Mouse (Mus musculus) liver, postnatal 0 days (tissue): ENCODE data around the gene Kcnb1. TPM values are rescaled to one million over a fixed set of nuclear protein-coding genes. Genes with fewer than 3 reads are reported as not detected.

Experiments used
- ATAC-seq: fragments of 200-750 bp; cut with Nextera tagmentation; 2 replicates; pipeline ENCODE4 v1.8.0; 2017; ENCODE audit warnings: mild to moderate bottlenecking, moderate library complexity
- DNase-seq: peaks from one replicate; pipeline ENCODE4 v3.0.0-alpha.2; 2016
- H3K27ac ChIP-seq: fragments of 300-500 bp; sonication (generic); 2 replicates; pipeline ENCODE4 v1.5.1; 2014; ENCODE audit warnings: antibody characterized with exemption, moderate library complexity, mild to moderate bottlenecking, low read depth
- H3K27me3 ChIP-seq: fragments of 300-500 bp; sonication (generic); 2 replicates; pipeline ENCODE4 v1.6.1; 2014; ENCODE audit warnings: low read length, control low read depth, mixed read lengths; ENCODE audit not compliant: insufficient read depth
- H3K36me3 ChIP-seq: fragments of 300-500 bp; sonication (generic); replicated peaks from 2 replicates; pipeline ENCODE4 v1.6.1; 2014; ENCODE audit warnings: mild to moderate bottlenecking, control low read depth, low read length, moderate library complexity, mixed read lengths; ENCODE audit not compliant: insufficient read depth
- H3K4me1 ChIP-seq: fragments of 300-500 bp; sonication (generic); 2 replicates; pipeline ENCODE4 v1.6.1; 2014; ENCODE audit warnings: antibody characterized with exemption, mild to moderate bottlenecking, control low read depth; ENCODE audit not compliant: insufficient read depth
- H3K4me2 ChIP-seq: fragments of 300-500 bp; sonication (generic); 2 replicates; pipeline ENCODE4 v1.6.1; 2014; ENCODE audit warnings: low read depth, mild to moderate bottlenecking, low read length, moderate library complexity, mixed read lengths
- H3K4me3 ChIP-seq: fragments of 300-500 bp; sonication (generic); 2 replicates; pipeline ENCODE4 v1.5.1; 2014; ENCODE audit warnings: low read depth, low read length
- H3K9ac ChIP-seq: fragments of 300-500 bp; sonication (generic); replicated peaks from 2 replicates; pipeline ENCODE4 v1.6.1; 2014; ENCODE audit warnings: mild to moderate bottlenecking, moderate library complexity
- H3K9me3 ChIP-seq: fragments of 300-500 bp; sonication (generic); 2 replicates; pipeline ENCODE4 v1.6.1; 2016; ENCODE audit warnings: mild to moderate bottlenecking, control low read depth, low read length, mixed read lengths
- CTCF ChIP-seq: sonication (generic); IDR thresholded peaks from 2 replicates; pipeline ENCODE4 v1.5.1; 2016; ENCODE audit warnings: antibody characterized with exemption, low read depth
- EP300 ChIP-seq: IDR thresholded peaks from 2 replicates; pipeline ENCODE4 v1.6.1; 2016; ENCODE audit warnings: antibody characterized with exemption, low read depth, mild to moderate bottlenecking
- WGBS: fragments of 180-500 bp; shearing (Covaris S2); extraction: QIAGEN DNeasy Blood & Tissue Kit; methylation state at CpG from one replicate; pipeline ENCODE4 v1.1.7; 2014; ENCODE audit not compliant: insufficient replicate concordance; 5-methylcytosine and 5-hydroxymethylcytosine counted together
- polyA plus RNA-seq: library from polyadenylated mRNA; unstranded; fragments of >200 nt; fragmentation: Nextera tagmentation; extraction: Ambion mirVana; gene quantifications from 2 replicates; pipeline ENCODE4 v1.2.1, GENCODE M21; 2015

Gene Kcnb1
- polyA plus RNA-seq, 1 experiment from 2014 or later = 0.11 TPM

GRCm38 (mm10) chr2:167128699-167129607, 61.0 kb downstream of the Kcnb1 start:
- TF ChIP-seq EP300 (no peak), CTCF (no peak)
- Histone ChIP-seq H3K4me2 (peak overlapping the region; percentile 52), H3K36me3 (no peaks in the 10 kb centered on the region), H3K27ac (peak overlapping the region; percentile 9; the same call in 1 of the 2 replicates), H3K4me3 (peak overlapping the region; percentile 21), H3K4me1 (peaks cover 11% of the 10 kb centered on the region), H3K27me3 (no peaks in the 10 kb centered on the region), H3K9ac (no peak overlapping the region), H3K9me3 (no peaks in the 10 kb centered on the region)
- DNase-seq = peak; percentile 52
- WGBS = 20% methylated on average over 20 of the region's 20 CpGs
- no peak; the same call in 1 of the 2 replicates for ATAC-seq

DNA sequence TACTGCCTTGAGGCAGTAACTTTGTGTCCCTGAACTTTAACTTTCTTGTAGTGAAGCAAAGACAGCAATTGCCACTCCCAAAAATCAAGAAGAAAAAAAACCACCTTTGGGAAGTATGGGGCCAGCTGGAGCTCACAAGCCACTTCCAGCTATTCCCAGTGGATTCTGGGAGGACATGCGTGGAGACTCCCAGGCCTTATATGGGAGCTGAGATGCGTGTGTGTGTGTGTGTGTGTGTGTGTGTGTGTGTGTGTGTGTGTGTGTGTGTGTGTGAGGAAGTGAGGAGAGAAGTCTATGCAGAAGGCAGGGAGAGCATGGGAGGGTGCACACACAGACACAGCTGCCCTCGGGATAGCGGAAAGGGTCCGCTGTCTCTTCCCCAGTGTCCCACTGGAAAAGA, 62.6 kb downstream of the Kcnb1 start:
- no peak for ATAC-seq

DNA sequence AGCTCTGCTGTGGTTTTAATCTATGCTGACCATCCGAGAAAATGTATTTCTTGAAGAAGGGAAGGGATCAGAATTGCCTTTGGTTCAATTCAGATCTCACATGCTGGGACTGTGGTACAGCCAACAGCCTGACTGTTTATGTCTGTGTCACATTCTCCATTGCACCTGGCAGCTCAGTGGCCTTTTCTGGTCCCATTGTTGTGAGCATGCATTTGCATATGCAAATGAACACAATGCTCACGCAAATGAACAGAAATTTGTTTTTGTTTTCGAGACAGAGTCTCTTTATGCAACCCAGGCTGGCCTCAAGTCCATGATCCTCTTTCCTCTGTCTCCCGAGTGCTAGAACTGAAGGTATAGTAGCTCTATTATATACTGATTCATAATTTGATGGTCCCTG, 64.2 kb downstream of the Kcnb1 start:
- no peaks in the 10 kb centered on the region for H3K36me3 ChIP-seq
- H3K27ac ChIP-seq = no peak overlapping the region
- no peaks in the 10 kb centered on the region for H3K27me3 ChIP-seq
- peaks cover 11% of the 10 kb centered on the region for H3K4me1 ChIP-seq
- H3K9me3 ChIP-seq = no peaks in the 10 kb centered on the region
- ATAC-seq = no peak
- no peak overlapping the region for H3K4me3 ChIP-seq
- 58% methylated on average over 4 of the region's 4 CpGs for WGBS
- TF ChIP-seq EP300 = no peak
- no peak for TF ChIP-seq CTCF
- H3K4me2 ChIP-seq = no peak overlapping the region
- H3K9ac ChIP-seq = no peak overlapping the region
- DNase-seq = no peak

More for the DNA sequence above, 62.6 kb downstream of the Kcnb1 start:
- no peaks in the 10 kb centered on the region for H3K27me3 ChIP-seq
- WGBS = 78% methylated on average over 5 of the region's 5 CpGs
- no peak for DNase-seq
- TF ChIP-seq EP300 (no peak), CTCF (no peak)
- H3K4me2 ChIP-seq = no peak overlapping the region
- no peak overlapping the region for H3K4me3 ChIP-seq
- H3K36me3 ChIP-seq = no peaks in the 10 kb centered on the region
- no peak overlapping the region for H3K27ac ChIP-seq
- no peaks in the 10 kb centered on the region for H3K9me3 ChIP-seq
- peaks cover 11% of the 10 kb centered on the region for H3K4me1 ChIP-seq
- H3K9ac ChIP-seq = no peak overlapping the region

DNA sequence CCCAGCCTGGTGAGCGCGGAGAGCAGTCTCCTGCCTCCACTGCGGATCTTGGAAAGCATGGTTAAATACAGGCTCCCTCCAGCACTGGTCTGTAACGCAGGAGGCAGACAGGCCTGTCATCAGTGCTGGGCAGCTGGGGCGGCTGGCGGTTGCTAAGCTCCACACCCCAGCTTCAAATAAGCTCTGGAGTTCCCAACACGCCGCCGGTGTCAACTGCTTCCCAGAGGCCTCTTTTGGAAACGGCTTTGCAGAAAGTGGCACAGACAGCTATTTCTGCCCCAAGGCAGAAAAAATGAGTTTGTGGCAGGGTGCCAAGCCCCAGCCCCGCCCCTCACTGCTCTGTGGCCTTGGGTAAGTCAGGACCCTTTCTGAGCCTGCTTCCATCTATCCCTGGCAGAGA, 66.0 kb downstream of the Kcnb1 start:
- H3K27ac ChIP-seq = no peak overlapping the region
- H3K9me3 ChIP-seq = no peaks in the 10 kb centered on the region
- TF ChIP-seq EP300 = no peak
- TF ChIP-seq CTCF = no peak
- 67% methylated on average over 11 of the region's 11 CpGs for WGBS
- H3K9ac ChIP-seq = no peak overlapping the region
- no peak overlapping the region for H3K4me2 ChIP-seq
- peaks cover 5% of the 10 kb centered on the region for H3K4me1 ChIP-seq
- H3K4me3 ChIP-seq = no peak overlapping the region
- ATAC-seq (no peak), DNase-seq (no peak)
- no peaks in the 10 kb centered on the region for H3K36me3 ChIP-seq
- no peaks in the 10 kb centered on the region for H3K27me3 ChIP-seq

- H3K4me2 ChIP-seq = no peak overlapping the region
- H3K36me3 ChIP-seq = no peaks in the 10 kb centered on the region
- no peak overlapping the region for H3K9ac ChIP-seq
- no peaks in the 10 kb centered on the region for H3K4me1 ChIP-seq
- no peak for TF ChIP-seq EP300
- no peaks in the 10 kb centered on the region for H3K9me3 ChIP-seq
- no peaks in the 10 kb centered on the region for H3K27me3 ChIP-seq
- ATAC-seq = no peak
- DNase-seq = no peak
- H3K27ac ChIP-seq = no peak overlapping the region
- H3K4me3 ChIP-seq = no peak overlapping the region
- 79% methylated on average over 6 of the region's 6 CpGs for WGBS
Observed at GRCm38 (mm10) chr2:167122737-167123136, 67.2 kb downstream of the Kcnb1 start.

- H3K27me3 ChIP-seq = no peaks in the 10 kb centered on the region
- ATAC-seq (no peak), DNase-seq (no peak)
- WGBS = 76% methylated on average over 7 of the region's 7 CpGs
- no peak overlapping the region for H3K9ac ChIP-seq
- no peak for TF ChIP-seq CTCF
- no peak overlapping the region for H3K27ac ChIP-seq
- H3K4me3 ChIP-seq = no peak overlapping the region
- H3K36me3 ChIP-seq = no peaks in the 10 kb centered on the region
- H3K4me2 ChIP-seq = no peak overlapping the region
- H3K9me3 ChIP-seq = no peaks in the 10 kb centered on the region
- no peaks in the 10 kb centered on the region for H3K4me1 ChIP-seq
Observed at GRCm38 (mm10) chr2:167121996-167122395, 68.0 kb downstream of the Kcnb1 start.
